Mouse (Mus musculus) hematopoietic stem cell, adult 5-6 weeks (primary cell): ENCODE results near the gene H2-Ab1. TPM values are rescaled to one million over a fixed set of nuclear protein-coding genes. Genes with fewer than 3 reads are reported as not detected.
"Not testable (repeated sequence)": the region's sequence is repeated elsewhere in the genome, so short reads cannot be mapped to it uniquely, and the experiment has no call there.

Experiments
- ATAC-seq, 2 experiments: fragments of 125-278 bp in 1 of 2; replicated peaks in 1 of 2; 2 replicates each; pipeline ENCODE4 v1.8.0; 2016 to 2017; ENCODE audit warnings: inconsistent platforms in 2 of 2, mild to moderate bottlenecking in 2 of 2, moderate number of reproducible peaks in 2 of 2, low read depth in 1 of 2, moderate TSS enrichment in 1 of 2; ENCODE audit not compliant: low FRiP score in 2 of 2, poor library complexity in 2 of 2, severe bottlenecking in 2 of 2, insufficient read depth in 1 of 2, low TSS enrichment in 1 of 2
- total RNA-seq: library from RNA; stranded (forward); fragments of 172-1452, 232-1000 nt; gene quantifications from 2 replicates; pipeline ENCODE4 v1.2.3, GENCODE M21; 2017

Gene H2-Ab1
- total RNA-seq, result 155 and 159 TPM in 2 replicates

DNA sequence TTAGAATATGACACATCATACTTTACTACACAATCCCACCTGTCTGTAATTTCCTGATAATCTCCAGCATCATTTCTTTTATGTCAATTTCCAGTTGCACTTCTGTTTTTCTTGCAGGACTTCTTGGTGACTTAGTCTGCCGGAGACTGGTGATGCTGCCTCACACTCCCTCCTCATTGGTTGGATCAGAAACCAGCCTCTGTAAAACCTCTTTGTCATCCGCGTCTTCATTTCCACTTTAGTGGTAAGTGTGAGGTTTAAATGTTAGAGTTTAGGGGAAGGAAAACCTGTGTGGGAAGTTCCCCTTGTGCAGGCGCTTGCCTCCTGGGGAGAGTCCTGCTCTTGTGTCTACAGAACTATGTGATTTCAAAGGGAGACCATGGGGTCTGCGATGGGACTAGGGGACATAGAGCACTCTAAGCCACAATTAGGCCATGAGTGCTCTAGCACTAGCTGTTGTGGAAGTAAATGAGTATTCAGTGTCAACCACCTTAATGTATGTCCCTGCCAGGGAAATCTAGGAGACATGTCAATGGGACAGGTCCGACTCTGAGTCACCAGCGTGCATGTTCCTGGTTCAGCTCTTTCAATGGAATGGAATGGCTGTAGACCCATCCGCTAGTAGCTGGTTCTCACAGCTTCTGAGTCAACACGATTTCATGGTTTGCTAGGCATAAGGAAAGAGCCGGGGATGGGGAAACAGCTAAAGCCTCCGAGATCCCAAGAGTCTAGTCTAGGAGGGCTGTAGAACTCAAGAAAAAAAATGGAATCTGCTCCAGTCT lies at the start of gene H2-Ab1:
Gene H2-Ab1 (plus strand): TSS at position 96 of the 782 bp plus-strand sequence.
- ATAC-seq, result peak; percentile 95 to 96

DNA sequence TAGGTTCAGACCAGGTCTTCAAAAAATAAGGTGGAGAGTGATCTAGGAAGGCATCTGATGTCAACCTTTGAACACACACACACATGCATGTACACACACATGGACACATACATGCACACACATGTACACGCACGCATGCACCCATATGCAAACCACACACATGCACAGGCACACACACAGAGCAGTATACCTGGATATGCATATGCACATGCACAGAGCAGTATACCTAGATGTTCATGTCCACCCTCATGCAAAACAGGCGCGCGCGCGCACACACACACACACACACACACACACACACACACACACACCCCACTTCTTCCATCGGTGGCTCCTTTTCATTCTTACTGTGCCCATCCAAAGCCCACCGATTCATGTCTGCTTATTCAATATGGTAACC lies 49.6 kb upstream of the H2-Ab1 start:
- no peak for ATAC-seq

DNA sequence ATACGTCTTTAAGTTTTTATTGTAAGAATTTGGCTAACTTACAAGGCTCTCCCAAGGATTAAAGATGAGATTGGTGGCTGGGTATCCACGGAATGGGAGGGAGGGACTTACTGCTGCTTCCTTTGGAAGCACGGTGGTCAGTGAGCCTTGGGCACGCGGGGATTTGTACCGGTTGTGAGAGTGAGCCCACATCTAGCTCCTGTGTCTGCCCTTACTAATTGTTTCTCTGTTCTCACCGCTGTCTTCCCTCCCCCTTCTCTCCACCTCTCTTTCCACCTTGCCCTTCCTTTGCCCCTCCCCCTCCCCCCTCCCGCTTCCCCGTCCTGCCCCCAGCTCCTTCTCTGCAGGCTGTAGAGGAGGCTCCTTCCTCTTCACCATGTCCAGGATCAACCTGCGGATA lies 49.1 kb upstream of the H2-Ab1 start:
- no peak for ATAC-seq

DNA sequence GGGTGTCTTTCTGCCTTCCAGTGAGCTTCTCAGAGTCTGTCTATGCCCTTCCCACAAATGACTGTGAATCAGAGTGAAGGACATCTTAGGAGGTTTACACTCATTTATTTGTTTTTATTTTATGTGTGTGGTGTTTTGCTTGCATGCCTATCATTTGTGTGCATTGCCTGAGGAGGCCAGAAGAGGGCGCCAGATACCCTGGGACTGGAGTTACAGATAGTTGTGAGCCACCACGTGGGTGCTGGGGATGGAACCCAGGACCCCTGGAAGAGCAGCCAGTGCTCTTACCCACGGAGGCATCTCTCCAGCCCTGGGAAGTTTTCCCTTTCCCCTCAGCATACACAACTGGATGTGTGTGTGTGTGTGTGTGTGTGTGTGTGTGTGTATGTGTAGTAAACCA lies 47.8 kb upstream of the H2-Ab1 start:
- ATAC-seq, result no peak

DNA sequence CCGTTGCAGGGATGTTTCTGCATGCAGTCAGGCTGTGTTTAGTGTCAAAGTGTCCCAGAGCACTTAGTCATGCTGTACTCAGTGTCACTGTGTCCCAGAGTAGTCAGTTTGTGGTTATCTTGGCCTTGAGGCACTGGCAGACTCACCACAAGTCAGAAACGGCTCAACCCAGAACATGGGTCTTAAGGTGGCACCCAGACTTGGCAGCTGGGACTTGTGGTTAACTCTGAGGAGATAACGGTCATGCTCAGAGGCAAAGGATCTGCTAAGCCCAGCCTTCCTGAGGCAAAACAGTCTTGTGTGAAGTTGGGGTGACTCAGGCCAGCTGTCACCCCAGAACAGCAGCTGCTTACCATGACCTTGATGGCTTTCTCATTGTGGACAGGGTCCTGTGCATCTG lies 46.9 kb upstream of the H2-Ab1 start:
- ATAC-seq, result peak; percentile 82 to 88

DNA sequence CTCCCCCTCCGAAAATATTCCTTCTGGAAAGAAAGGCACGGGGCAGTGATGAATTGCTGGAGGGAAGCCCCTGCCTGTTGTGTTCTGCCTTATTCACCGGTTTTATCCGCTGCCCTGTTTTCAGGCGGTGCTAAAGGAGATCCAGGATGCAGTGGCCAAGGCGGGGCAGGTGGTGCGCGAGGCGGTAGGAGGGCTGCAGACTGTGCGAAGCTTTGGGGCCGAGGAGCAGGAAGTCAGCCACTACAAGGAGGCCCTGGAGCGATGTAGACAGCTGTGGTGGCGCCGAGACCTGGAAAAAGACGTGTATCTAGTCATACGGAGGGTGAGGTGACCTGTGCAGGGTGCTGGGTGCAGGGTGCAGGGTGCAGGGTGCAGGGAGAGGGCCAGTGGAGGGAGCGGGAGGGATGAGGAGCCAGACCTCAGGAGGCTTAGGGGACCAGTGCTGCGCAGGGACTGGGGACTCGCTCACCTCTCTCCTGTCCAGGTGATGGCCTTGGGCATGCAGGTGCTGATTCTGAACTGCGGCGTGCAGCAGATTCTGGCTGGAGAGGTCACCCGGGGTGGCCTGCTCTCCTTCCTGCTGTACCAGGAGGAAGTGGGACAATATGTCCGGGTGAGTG lies 45.6 kb upstream of the H2-Ab1 start:
- ATAC-seq, result no peak

DNA sequence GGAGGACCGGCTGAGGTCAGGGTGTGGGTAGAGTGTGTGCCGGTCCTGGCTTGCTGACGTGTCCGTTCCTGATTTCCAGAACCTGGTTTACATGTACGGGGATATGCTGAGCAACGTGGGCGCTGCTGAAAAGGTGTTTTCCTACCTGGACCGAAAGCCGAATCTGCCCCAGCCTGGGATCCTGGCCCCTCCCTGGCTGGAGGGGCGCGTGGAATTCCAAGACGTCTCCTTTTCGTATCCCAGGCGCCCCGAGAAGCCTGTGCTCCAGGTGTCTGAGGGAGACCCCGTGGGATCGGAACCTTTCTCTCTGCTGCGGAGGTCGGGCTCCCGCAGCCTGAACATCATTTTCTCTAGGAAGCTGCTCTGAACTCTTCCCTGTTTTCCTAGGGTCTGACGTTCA lies 43.6 kb upstream of the H2-Ab1 start:
- ATAC-seq, result no peak

DNA sequence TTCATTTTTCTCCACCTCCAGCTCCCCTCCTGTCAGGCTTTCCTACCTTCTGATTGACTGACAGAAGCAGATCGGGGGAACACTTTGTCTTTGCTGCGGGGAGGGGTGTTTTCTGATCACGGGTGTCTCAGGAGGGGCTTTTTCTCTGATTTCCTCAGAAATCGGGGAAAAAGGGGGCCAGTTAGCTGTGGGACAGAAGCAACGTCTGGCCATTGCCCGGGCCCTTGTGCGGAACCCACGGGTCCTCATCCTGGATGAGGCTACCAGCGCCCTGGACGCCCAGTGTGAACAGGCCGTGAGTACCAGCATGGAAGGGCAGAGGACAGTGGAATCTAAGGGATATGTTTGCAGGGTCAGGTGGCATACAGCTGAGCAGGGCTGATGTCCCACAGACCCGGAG lies 42.3 kb upstream of the H2-Ab1 start:
- ATAC-seq, result no peak

DNA sequence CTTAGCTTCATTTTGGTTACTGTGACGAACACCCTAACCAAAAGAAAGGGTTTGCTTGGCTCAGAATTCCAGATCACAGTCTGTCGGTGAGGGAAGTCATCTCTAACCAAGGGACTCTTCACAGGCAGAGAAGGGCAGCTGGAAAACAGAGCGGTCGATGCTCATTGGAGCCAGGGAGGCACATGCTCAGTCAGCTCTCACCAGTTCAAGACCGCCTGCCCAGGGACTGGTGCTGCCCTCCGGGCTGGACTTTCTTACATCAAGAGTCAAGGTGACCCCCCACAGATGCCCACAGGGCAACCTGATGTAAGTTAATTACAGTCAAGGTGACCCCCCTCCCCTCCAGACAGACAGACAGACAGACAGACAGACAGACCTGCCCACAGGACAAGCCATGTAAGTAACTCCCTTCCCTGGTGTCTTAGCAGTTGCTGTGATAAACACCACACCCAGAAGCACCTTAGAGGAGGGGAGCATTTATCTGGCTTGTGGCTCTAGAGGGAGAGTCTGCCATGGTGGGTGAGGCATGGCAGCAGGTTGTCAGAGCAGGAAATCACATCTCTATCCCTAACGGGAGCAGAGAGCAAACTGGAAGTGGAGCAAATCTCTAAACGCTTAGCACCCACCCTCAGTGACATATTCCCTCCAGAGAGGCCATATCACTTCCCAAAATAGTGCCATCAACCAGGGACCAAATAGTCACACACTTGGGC lies 40.1 kb upstream of the H2-Ab1 start:
- ATAC-seq, result no peak

DNA sequence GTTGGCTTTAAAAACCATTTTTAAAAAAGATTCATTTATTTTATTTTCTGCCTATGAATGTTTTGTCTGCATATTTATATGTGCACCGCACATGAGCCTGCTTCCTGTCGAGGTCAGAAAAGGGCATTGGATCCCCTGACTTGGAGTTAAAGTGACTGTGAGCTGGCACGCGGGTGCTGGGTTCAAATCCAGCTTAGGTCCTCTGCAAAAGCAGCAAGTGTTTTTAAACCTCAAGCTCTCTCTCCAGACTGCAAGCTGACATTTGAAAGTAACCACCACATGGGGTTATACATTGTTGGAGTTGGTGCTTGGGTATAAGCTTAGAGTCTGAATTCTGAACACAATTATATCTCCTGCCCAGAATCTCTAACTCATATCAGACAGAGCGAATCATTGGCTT lies 39.5 kb upstream of the H2-Ab1 start:
- no peak for ATAC-seq

DNA sequence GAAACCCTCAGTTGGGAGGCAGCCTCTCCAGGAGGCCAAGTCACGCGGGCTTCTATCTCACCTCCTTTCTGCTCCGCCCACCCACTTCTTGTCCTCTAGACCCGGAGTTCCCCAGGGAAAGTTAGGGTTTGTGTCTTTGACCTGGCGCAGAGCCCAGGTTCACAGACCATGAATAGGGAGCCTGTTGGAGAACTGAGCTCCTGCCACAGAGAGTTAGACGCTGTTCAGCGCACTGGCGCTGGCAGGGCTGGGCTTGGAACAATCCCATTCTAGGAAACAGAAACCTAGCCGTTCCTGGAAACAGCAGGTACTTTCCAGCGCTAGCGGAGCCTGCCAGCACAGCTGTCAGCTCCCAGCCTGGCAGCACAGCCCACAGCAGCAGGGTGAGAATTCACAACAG lies 38.8 kb upstream of the H2-Ab1 start:
- 0 out of 4 replicates have a peak, but pooled peaks have one; percentile 17 to 21 for ATAC-seq

DNA sequence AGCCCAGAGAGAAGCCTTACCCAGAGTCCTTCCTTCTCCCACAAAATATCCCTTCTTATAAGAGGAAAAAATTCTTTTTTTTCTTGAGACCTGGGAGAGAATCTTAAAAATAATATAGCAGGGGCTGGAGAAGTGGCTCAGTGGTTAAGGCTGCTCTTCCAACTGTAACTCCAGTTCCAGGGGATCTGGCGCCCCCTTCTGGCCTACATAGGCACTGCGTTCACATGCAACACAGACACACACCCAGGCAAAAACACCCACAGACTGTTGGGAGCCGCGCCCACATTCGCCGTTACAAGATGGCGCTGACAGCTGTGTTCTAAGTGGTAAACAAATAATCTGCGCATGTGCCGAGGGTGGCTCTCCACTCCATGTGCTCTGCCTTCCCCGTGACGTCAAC lies 38.4 kb upstream of the H2-Ab1 start:
- ATAC-seq, result 0 out of 4 replicates have a peak, but pooled peaks of 1 of the 2 experiments have one; percentile 39

DNA sequence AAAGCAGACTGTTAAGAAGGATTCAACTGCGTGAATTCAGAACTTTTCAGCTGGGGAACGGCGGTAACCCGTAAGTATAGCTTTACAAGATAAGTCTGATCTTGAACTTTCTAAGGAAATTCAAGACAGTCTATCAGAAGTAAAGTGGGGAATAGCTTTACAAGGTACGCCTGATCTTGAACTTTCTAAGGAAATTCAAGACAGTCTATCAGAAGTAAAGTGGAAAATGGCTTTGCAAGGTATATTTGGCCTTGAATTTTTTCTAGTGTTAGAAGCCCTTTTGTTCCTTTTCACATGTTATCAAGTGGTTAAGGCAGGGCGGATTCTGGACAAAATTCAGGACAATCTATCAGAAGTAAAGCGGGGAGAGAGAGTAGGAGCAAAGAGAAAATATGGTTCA lies 37.7 kb upstream of the H2-Ab1 start:
- ATAC-seq, result not testable (repeated sequence)

DNA sequence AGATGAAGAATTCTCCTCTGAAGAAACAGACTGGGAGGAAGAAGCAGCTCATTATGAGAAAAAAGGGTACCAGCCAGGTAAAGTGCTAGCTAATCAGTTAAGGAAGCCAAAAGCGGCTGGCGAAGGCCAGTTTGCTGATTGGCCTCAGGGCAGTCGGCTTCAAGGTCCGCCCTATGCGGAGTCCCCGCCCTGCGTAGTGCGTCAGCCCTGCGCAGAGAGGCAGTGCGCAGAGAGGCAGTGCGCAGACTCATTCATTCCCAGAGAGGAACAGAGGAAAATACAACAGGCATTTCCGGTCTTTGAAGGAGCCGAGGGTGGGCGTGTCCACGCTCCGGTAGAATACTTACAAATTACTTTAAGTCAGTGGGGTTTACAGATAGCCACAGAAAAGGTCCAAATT lies 37.1 kb upstream of the H2-Ab1 start:
- not testable (repeated sequence) for ATAC-seq

DNA sequence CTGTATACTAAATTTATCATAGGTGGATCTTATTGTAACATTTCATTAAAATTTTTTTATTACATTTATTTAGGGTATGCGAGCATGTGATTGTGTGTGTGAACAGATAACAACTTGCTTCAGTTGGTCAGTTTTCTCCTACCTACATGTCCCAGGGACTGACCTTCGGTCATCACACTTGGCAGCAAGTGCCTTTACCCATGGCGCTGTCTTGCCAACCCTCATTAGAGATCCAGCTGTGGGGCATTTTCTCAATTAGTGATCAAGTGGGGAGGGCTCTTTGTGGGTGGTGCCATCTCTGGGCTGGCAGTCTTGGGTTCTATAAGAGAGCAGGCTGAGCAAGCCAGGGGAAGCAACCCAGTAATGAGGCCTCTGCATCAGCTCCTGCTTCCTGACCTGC lies 32.7 kb upstream of the H2-Ab1 start:
- ATAC-seq, result no peak

DNA sequence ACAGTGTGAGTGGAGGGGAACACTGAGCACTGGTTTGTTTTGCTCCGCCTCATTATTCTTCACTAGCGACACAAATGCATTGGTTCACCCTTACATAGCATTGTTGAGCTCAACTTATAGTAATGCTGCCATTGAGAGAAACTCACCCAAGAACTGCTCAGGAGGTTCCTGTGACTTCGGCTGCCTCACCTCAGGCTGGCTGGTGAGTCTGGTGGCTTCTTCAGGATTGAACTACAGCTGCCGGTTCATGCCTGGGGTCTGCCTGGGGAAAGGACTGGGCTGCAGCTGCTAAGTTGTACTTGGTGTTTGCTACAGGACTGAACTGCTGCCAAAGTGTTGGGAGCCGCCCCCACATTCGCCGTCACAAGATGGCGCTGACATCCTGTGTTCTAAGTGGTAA lies 32.1 kb upstream of the H2-Ab1 start:
- no peak for ATAC-seq

DNA sequence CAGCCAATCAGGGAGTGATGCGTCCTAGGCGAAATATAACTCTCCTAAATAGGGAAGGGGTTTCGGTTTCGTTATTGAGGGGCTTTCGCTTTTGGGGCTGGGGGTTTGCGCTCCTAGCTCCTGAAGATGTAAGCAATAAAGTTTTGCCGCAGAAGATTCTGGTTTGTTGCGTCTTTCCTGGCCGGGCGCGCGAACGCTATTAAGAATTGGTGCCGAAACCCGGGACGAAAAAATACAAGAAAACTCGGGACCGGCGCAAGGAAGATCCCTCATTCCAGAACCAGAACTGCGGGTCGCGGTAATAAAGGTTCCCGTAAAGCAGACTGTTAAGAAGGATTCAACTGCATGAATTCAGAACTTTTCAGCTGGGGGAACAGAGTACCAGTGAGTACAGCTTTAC lies 31.6 kb upstream of the H2-Ab1 start:
- not testable (repeated sequence) for ATAC-seq

DNA sequence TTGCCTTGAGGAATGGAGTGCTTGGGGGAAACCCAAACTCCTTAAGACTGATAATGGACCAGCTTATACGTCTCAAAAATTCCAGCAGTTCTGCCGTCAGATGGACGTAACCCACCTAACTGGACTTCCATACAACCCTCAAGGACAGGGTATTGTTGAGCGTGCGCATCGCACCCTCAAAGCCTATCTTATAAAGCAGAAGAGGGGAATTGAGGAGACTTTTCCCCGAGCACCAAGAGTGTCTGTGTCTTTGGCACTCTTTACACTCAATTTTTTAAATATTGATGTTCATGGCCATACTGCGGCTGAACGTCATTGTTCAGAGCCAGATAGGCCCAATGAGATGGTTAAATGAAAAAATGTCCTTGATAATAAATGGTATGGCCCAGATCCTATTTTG lies 26.5 kb upstream of the H2-Ab1 start:
- not testable (repeated sequence) for ATAC-seq
